Mouse (Mus musculus): ENCODE measurements around the gene Dock11.

- TF ChIP-seq CTCF (conservative IDR thresholded peaks at IDR 0.05; ENCODE audit: low read length) (no peak), POU5F1 (IDR thresholded peaks at IDR 0.05; ENCODE audit: borderline replicate concordance, low read length) (no peak), NANOG (IDR thresholded peaks at IDR 0.05; ENCODE audit: borderline replicate concordance, low read length) (no peak)
Observed at GRCm38 (mm10) chrX:35951945-35952344, 63.3 kb downstream of the Dock11 start.
